Mouse (Mus musculus): ENCODE data around the gene Nhp2. TPM values are rescaled to one million over a fixed set of nuclear protein-coding genes. Genes with fewer than 3 reads are reported as not detected.

Nhp2 gene
- polyA plus RNA-seq, 1 experiment from 2014 or later, result 103 TPM

- Histone ChIP-seq H3K4me3 (no peak overlapping the region), H3K27me3 (no peaks in the 10 kb centered on the region), H3K27ac (no peak overlapping the region), H3K4me1 (0 out of 2 replicates have a peak, but pooled peaks cover 1% of the 10 kb centered on the region), H3K9ac (no peak overlapping the region), H3K9me3 (replicated peaks) (no peaks in the 10 kb centered on the region), H3K36me3 (peaks cover 98% of the 10 kb centered on the region), H3K4me2 (replicated peaks) (no peak overlapping the region)
- no peak for ATAC-seq (ENCODE audit: low FRiP score)
- WGBS, result 79% methylated on average over 7 of the region's 7 CpGs
These were observed 28.4 kb upstream of the Nhp2 start for GRCm38 (mm10) chr11:51591168-51591567.

GRCm38 (mm10) chr11:51591915-51592314 is 27.6 kb upstream of the Nhp2 start:
- H3K27ac ChIP-seq, result no peak overlapping the region
- ATAC-seq (ENCODE audit: low FRiP score), result no peak
- 93% methylated on average over 7 of the region's 7 CpGs for WGBS
- H3K36me3 ChIP-seq, result peaks cover 98% of the 10 kb centered on the region
- no peak overlapping the region for H3K9ac ChIP-seq
- no peaks in the 10 kb centered on the region for H3K4me1 ChIP-seq
- H3K27me3 ChIP-seq, result no peaks in the 10 kb centered on the region
- no peak overlapping the region for H3K4me3 ChIP-seq
- no peak overlapping the region for H3K4me2 ChIP-seq (replicated peaks)
- H3K9me3 ChIP-seq (replicated peaks), result no peaks in the 10 kb centered on the region

GRCm38 (mm10) chr11:51593368-51593767 is 26.2 kb upstream of the Nhp2 start:
- Histone ChIP-seq H3K4me1 (no peaks in the 10 kb centered on the region), H3K4me3 (no peak overlapping the region), H3K36me3 (peaks cover 98% of the 10 kb centered on the region), H3K27ac (no peak overlapping the region), H3K9ac (no peak overlapping the region), H3K27me3 (no peaks in the 10 kb centered on the region), H3K4me2 (replicated peaks) (no peak overlapping the region), H3K9me3 (replicated peaks) (no peaks in the 10 kb centered on the region)
- no peak for ATAC-seq (ENCODE audit: low FRiP score)
- 86% methylated on average over 4 of the region's 4 CpGs for WGBS

- WGBS, result 92% methylated on average over 6 of the region's 6 CpGs
- Histone ChIP-seq H3K36me3 (peaks cover 98% of the 10 kb centered on the region), H3K9ac (no peak overlapping the region), H3K9me3 (replicated peaks) (no peaks in the 10 kb centered on the region), H3K4me3 (no peak overlapping the region), H3K4me1 (no peaks in the 10 kb centered on the region), H3K4me2 (replicated peaks) (no peak overlapping the region), H3K27ac (no peak overlapping the region), H3K27me3 (no peaks in the 10 kb centered on the region)
- ATAC-seq (ENCODE audit: low FRiP score), result no peak
These were observed 25.7 kb upstream of the Nhp2 start for GRCm38 (mm10) chr11:51593849-51594248.

GRCm38 (mm10) chr11:51594715-51595350 is 24.7 kb upstream of the Nhp2 start:
- no peak overlapping the region for H3K4me2 ChIP-seq (replicated peaks)
- H3K27me3 ChIP-seq, result no peaks in the 10 kb centered on the region
- H3K4me3 ChIP-seq, result no peak overlapping the region
- H3K9ac ChIP-seq, result no peak overlapping the region
- 84% methylated on average over 3 of the region's 3 CpGs for WGBS
- no peak for ATAC-seq (ENCODE audit: low FRiP score)
- no peaks in the 10 kb centered on the region for H3K4me1 ChIP-seq
- no peaks in the 10 kb centered on the region for H3K9me3 ChIP-seq (replicated peaks)
- H3K27ac ChIP-seq, result no peak overlapping the region
- peaks cover 98% of the 10 kb centered on the region for H3K36me3 ChIP-seq

GRCm38 (mm10) chr11:51595459-51596083 is 24.0 kb upstream of the Nhp2 start:
- H3K9me3 ChIP-seq (replicated peaks), result no peaks in the 10 kb centered on the region
- peaks cover 98% of the 10 kb centered on the region for H3K36me3 ChIP-seq
- ATAC-seq (ENCODE audit: low FRiP score), result no peak
- no peaks in the 10 kb centered on the region for H3K27me3 ChIP-seq
- WGBS, result 88% methylated on average over 1 of the region's 1 CpGs
- H3K9ac ChIP-seq, result no peak overlapping the region
- H3K4me1 ChIP-seq, result no peaks in the 10 kb centered on the region
- H3K4me2 ChIP-seq (replicated peaks), result no peak overlapping the region
- H3K4me3 ChIP-seq, result no peak overlapping the region
- no peak overlapping the region for H3K27ac ChIP-seq

GRCm38 (mm10) chr11:51597553-51597952 is 22.0 kb upstream of the Nhp2 start:
- Histone ChIP-seq H3K4me1 (peaks cover 11% of the 10 kb centered on the region), H3K9me3 (replicated peaks) (no peaks in the 10 kb centered on the region), H3K9ac (no peak overlapping the region), H3K27ac (no peak overlapping the region), H3K4me2 (replicated peaks) (no peak overlapping the region), H3K27me3 (no peaks in the 10 kb centered on the region), H3K36me3 (peaks cover 98% of the 10 kb centered on the region), H3K4me3 (no peak overlapping the region)
- WGBS, result 86% methylated on average over 2 of the region's 2 CpGs
- ATAC-seq (ENCODE audit: low FRiP score), result no peak

GRCm38 (mm10) chr11:51602253-51602652 is 17.3 kb upstream of the Nhp2 start:
- no peak for ATAC-seq (ENCODE audit: low FRiP score)
- H3K4me2 ChIP-seq (replicated peaks), result no peak overlapping the region
- H3K9me3 ChIP-seq (replicated peaks), result no peaks in the 10 kb centered on the region
- H3K9ac ChIP-seq, result no peak overlapping the region
- H3K4me3 ChIP-seq, result no peak overlapping the region
- peaks cover 76% of the 10 kb centered on the region for H3K36me3 ChIP-seq
- no peaks in the 10 kb centered on the region for H3K27me3 ChIP-seq
- peaks cover 38% of the 10 kb centered on the region for H3K4me1 ChIP-seq
- whole genome bisulfite sequencing, result 96% methylated on average over 3 of the region's 3 CpGs
- no peak overlapping the region for H3K27ac ChIP-seq

GRCm38 (mm10) chr11:51605602-51606446 is 13.7 kb upstream of the Nhp2 start:
- Histone ChIP-seq H3K36me3 (peaks cover 41% of the 10 kb centered on the region), H3K4me1 (peaks cover 42% of the 10 kb centered on the region), H3K27me3 (no peaks in the 10 kb centered on the region), H3K4me3 (peak overlapping the region; percentile 100), H3K4me2 (replicated peaks) (peak overlapping the region; percentile 89), H3K9ac (peak overlapping the region; percentile 100), H3K9me3 (replicated peaks) (no peaks in the 10 kb centered on the region), H3K27ac (peak overlapping the region; percentile 96)
- peak; percentile 55 for ATAC-seq (ENCODE audit: low FRiP score)
- under 1% methylated on average over 75 of the region's 81 CpGs for WGBS

GRCm38 (mm10) chr11:51606447-51607095 is 13.0 kb upstream of the Nhp2 start, which contains the start of gene Hnrnpab:
Hnrnpab (minus strand) TSS chr11:51606847.
- Histone ChIP-seq H3K9me3 (replicated peaks) (no peaks in the 10 kb centered on the region), H3K4me3 (peak within 1 kb of the TSS; percentile 100), H3K27ac (peak within 1 kb of the TSS; percentile 96), H3K4me2 (replicated peaks) (peak within 1 kb of the TSS; percentile 89), H3K27me3 (no peaks in the 10 kb centered on the region), H3K4me1 (peaks cover 41% of the 10 kb centered on the region), H3K9ac (peak within 1 kb of the TSS; percentile 100), H3K36me3 (peaks cover 33% of the 10 kb centered on the region)
- ATAC-seq (ENCODE audit: low FRiP score), result peak; percentile 94
- under 1% methylated on average over 89 of the region's 91 CpGs for WGBS

GRCm38 (mm10) chr11:51607096-51607738 is 12.3 kb upstream of the Nhp2 start:
- 12% methylated on average over 15 of the region's 15 CpGs for WGBS
- no peaks in the 10 kb centered on the region for H3K27me3 ChIP-seq
- H3K9ac ChIP-seq, result peak overlapping the region; percentile 100
- peak overlapping the region; percentile 96 for H3K27ac ChIP-seq
- peak; percentile 68 for ATAC-seq (ENCODE audit: low FRiP score)
- no peaks in the 10 kb centered on the region for H3K9me3 ChIP-seq (replicated peaks)
- peak overlapping the region; percentile 70 for H3K4me2 ChIP-seq (replicated peaks)
- peaks cover 27% of the 10 kb centered on the region for H3K36me3 ChIP-seq
- peaks cover 34% of the 10 kb centered on the region for H3K4me1 ChIP-seq
- H3K4me3 ChIP-seq, result peak overlapping the region; percentile 100
